Mouse (Mus musculus): ENCODE measurements around the gene 2010111I01Rik. TPM values are rescaled to one million over a fixed set of nuclear protein-coding genes. Genes with fewer than 3 reads are reported as not detected.

2010111I01Rik gene
- total and polyA plus RNA-seq, 3 experiments = 26.3 to 32.7 TPM; not detected in 1

DNA sequence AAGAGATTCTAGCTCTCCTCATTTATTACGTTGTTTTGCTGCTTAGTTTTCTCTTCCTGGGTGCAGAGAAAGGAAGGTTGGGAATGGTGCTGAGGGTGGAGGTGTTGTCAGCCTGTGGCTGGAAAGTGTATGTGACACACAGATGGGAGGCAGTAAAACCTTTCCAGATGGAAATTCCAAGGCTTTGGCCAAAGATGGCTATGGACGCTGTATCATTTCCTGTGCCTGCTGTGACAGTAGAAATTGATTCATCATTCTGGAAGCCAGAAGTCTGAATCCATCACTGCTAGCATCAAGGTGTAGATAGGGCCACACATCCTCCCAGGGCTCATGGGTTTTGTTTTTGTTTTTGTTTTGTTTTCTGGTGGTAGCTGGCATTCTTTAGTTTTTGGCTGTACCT lies 141.9 kb downstream of the 2010111I01Rik start:
- Histone ChIP-seq H3K79me2 (ENCODE audit: control insufficient read depth, insufficient read depth, low read length, poor library complexity) (no peaks in the 10 kb centered on the region), H3K36me3 (ENCODE audit: control insufficient read depth in 1 of 2, insufficient read depth in 2 of 2, low read length in 2 of 2) (no peaks in the 10 kb centered on the region), H3K27me3 (ENCODE audit: control insufficient read depth in 1 of 2, insufficient read depth in 2 of 2, low read length in 2 of 2) (no peaks in the 10 kb centered on the region), H3K9me3 (replicated peaks; ENCODE audit: insufficient read depth, low read length) (no peaks in the 10 kb centered on the region), H3K4me3 (ENCODE audit: control insufficient read depth in 1 of 2, insufficient read depth in 1 of 2, low read depth in 2 of 2, low read length in 2 of 2) (no peak overlapping the region), H3K27ac (ENCODE audit: control insufficient read depth, low read depth, low read length) (no peak overlapping the region), H3K4me1 (ENCODE audit: control insufficient read depth in 1 of 2, insufficient read depth in 2 of 2, low read length in 2 of 2) (no peaks in the 10 kb centered on the region), H3K9ac (ENCODE audit: control insufficient read depth, low read depth, low read length, poor library complexity, severe bottlenecking) (no peak overlapping the region)
- no peak for TF ChIP-seq RAD21 (IDR thresholded peaks at IDR 0.05; ENCODE audit: low read depth, low read length)
- no peak for TF ChIP-seq POLR2AphosphoS5 (IDR thresholded peaks at IDR 0.05; ENCODE audit: borderline replicate concordance, low read depth, low read length)
- TF ChIP-seq MYC (IDR thresholded peaks at IDR 0.05; ENCODE audit: low read depth, low read length) = no peak
- no peak for TF ChIP-seq ZKSCAN1 (IDR thresholded peaks at IDR 0.05; ENCODE audit: low read depth, low read length)
- TF ChIP-seq MAX (IDR thresholded peaks at IDR 0.05; ENCODE audit: low read length) = no peak
- no peak for TF ChIP-seq JUND (IDR thresholded peaks at IDR 0.05; ENCODE audit: low read depth, low read length)
- TF ChIP-seq GATA1 (IDR thresholded peaks at IDR 0.05; ENCODE audit: low read depth, low read length) = no peak
- no peak for TF ChIP-seq MXI1 (IDR thresholded peaks at IDR 0.05; ENCODE audit: low read depth, low read length)
- no peak for TF ChIP-seq USF2 (IDR thresholded peaks at IDR 0.05; ENCODE audit: borderline replicate concordance in 1 of 2, insufficient read depth in 1 of 2, low read depth in 1 of 2, low read length in 2 of 2)
- TF ChIP-seq POLR2A (IDR thresholded peaks at IDR 0.05; ENCODE audit: control insufficient read depth in 1 of 2, insufficient read depth in 1 of 2, low read depth in 1 of 2, low read length in 2 of 2, poor library complexity in 1 of 2) = no peak
- no peak for TF ChIP-seq ZNF384 (IDR thresholded peaks at IDR 0.05; ENCODE audit: low read depth, low read length)
- no peak for TF ChIP-seq USF1 (IDR thresholded peaks at IDR 0.05; ENCODE audit: low read depth, low read length)
- no peak for TF ChIP-seq GABPA (IDR thresholded peaks at IDR 0.05; ENCODE audit: low read depth, low read length)
- no peak for TF ChIP-seq CHD1 (IDR thresholded peaks at IDR 0.05; ENCODE audit: low read depth, low read length)
- TF ChIP-seq ZMIZ1 (IDR thresholded peaks at IDR 0.05; ENCODE audit: low read depth, low read length) = no peak
- no peak for TF ChIP-seq SIN3A (IDR thresholded peaks at IDR 0.05; ENCODE audit: low read length)
- no peak for TF ChIP-seq MAZ (IDR thresholded peaks at IDR 0.05; ENCODE audit: low read depth, low read length)
- no peak for TF ChIP-seq ETS1 (IDR thresholded peaks at IDR 0.05; ENCODE audit: low read depth, low read length)
- no peak for TF ChIP-seq UBTF (IDR thresholded peaks at IDR 0.05; ENCODE audit: borderline replicate concordance, insufficient read depth, low read depth, low read length)
- DNase-seq (ENCODE audit: low read depth, low spot score) = no peak

DNA sequence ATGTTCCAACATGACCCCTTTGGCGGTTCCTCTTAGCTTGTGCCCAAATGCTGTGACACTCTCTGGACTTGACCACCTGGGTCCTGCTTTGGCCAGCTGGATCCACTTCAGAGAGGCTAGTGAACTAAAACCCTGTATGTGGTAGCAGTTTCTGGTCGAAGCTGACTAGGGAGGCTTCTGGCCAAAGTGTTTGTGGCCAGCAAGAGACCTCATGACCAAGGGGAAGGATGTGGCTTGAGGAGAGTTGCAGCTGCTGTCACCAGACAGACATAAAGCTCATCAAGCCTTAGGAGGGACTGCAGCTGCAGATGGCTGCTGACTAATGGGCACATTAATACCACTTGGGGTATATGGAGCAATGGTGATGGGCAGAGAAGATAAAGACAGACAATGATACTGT lies 143.9 kb downstream of the 2010111I01Rik start:
- Histone ChIP-seq H3K4me3 (ENCODE audit: control insufficient read depth in 1 of 2, insufficient read depth in 1 of 2, low read depth in 2 of 2, low read length in 2 of 2) (no peak overlapping the region), H3K36me3 (ENCODE audit: control insufficient read depth in 1 of 2, insufficient read depth in 2 of 2, low read length in 2 of 2) (peaks cover 0 to 12% of the 10 kb centered on the region in 2 experiments; a peak in 2 of 4 replicates), H3K27me3 (ENCODE audit: control insufficient read depth in 1 of 2, insufficient read depth in 2 of 2, low read length in 2 of 2) (no peaks in the 10 kb centered on the region), H3K9me3 (replicated peaks; ENCODE audit: insufficient read depth, low read length) (no peaks in the 10 kb centered on the region), H3K9ac (ENCODE audit: control insufficient read depth, low read depth, low read length, poor library complexity, severe bottlenecking) (no peak overlapping the region), H3K4me1 (ENCODE audit: control insufficient read depth in 1 of 2, insufficient read depth in 2 of 2, low read length in 2 of 2) (peaks cover 4 to 10% of the 10 kb centered on the region in 2 experiments; a peak in 3 of 4 replicates), H3K27ac (ENCODE audit: control insufficient read depth, low read depth, low read length) (no peak overlapping the region), H3K79me2 (ENCODE audit: control insufficient read depth, insufficient read depth, low read length, poor library complexity) (no peaks in the 10 kb centered on the region)
- DNase-seq (ENCODE audit: low read depth, low spot score) = no peak
- no peak for TF ChIP-seq TAL1 (IDR thresholded peaks at IDR 0.05; ENCODE audit: low read length)
- TF ChIP-seq ELF1 (IDR thresholded peaks at IDR 0.05; ENCODE audit: low read depth, low read length) = no peak
- TF ChIP-seq ZKSCAN1 (IDR thresholded peaks at IDR 0.05; ENCODE audit: low read depth, low read length) = no peak
- no peak for TF ChIP-seq NRF1 (IDR thresholded peaks at IDR 0.05; ENCODE audit: insufficient read depth, low read depth, low read length, poor library complexity, severe bottlenecking)
- TF ChIP-seq ZNF384 (IDR thresholded peaks at IDR 0.05; ENCODE audit: low read depth, low read length) = no peak
- TF ChIP-seq CHD2 (IDR thresholded peaks at IDR 0.05; ENCODE audit: low read length) = no peak
- no peak for TF ChIP-seq MEF2A (IDR thresholded peaks at IDR 0.05; ENCODE audit: extremely low read depth, insufficient replicate concordance, low read depth, low read length, poor library complexity, severe bottlenecking)
- no peak for TF ChIP-seq JUND (IDR thresholded peaks at IDR 0.05; ENCODE audit: low read depth, low read length)
- no peak for TF ChIP-seq MAZ (IDR thresholded peaks at IDR 0.05; ENCODE audit: low read depth, low read length)
- no peak for TF ChIP-seq RAD21 (IDR thresholded peaks at IDR 0.05; ENCODE audit: low read depth, low read length)

Data from MEL (cell line).